Mouse (Mus musculus) layer of hippocampus, postnatal 10 days (tissue): Measurements from ENCODE around the gene Mtch1. TPM values are rescaled to one million over a fixed set of nuclear protein-coding genes. Genes with fewer than 3 reads are reported as not detected.
"Not testable (repeated sequence)": the region's sequence is repeated elsewhere in the genome, so short reads cannot be mapped to it uniquely, and the experiment has no call there.

ENCODE experiments used
- DNase-seq, 2 experiments: peaks; one replicate each; pipeline ENCODE4 v3.0.0; 2021; ENCODE audit warnings: low spot score in 2 of 2
- long read RNA-seq: library from polyadenylated mRNA; stranded (forward); transcript quantifications from one replicate; pipeline ENCODE4 v2.0.0, GENCODE M21; 2023
- total RNA-seq, 2 experiments: library from RNA; stranded (reverse); gene quantifications; 2 replicates each; pipeline ENCODE4 v1.2.3; 2021

The Mtch1 gene
- total RNA-seq, result 100 to 1,000 TPM; 505 to 511 TPM
- long read RNA-seq, transcript Mtch1-202 (12 exons, 1,897 nt), result minor isoform, 216 of 888 reads
- long read RNA-seq, transcript Mtch1-201 (12 exons, 1,952 nt), result major isoform, 437 of 888 reads
- long read RNA-seq, transcript Mtch1-207 (13 exons, 1,093 nt), result minor isoform, 32 of 888 reads
- long read RNA-seq, transcript Mtch1-216 (13 exons, 1,108 nt), result minor isoform, 40 of 888 reads
- long read RNA-seq, partial matches to known transcripts, result 21 of 888 reads
- long read RNA-seq, other reads (novel, unspliced or antisense), result 64 of 888 reads

DNA sequence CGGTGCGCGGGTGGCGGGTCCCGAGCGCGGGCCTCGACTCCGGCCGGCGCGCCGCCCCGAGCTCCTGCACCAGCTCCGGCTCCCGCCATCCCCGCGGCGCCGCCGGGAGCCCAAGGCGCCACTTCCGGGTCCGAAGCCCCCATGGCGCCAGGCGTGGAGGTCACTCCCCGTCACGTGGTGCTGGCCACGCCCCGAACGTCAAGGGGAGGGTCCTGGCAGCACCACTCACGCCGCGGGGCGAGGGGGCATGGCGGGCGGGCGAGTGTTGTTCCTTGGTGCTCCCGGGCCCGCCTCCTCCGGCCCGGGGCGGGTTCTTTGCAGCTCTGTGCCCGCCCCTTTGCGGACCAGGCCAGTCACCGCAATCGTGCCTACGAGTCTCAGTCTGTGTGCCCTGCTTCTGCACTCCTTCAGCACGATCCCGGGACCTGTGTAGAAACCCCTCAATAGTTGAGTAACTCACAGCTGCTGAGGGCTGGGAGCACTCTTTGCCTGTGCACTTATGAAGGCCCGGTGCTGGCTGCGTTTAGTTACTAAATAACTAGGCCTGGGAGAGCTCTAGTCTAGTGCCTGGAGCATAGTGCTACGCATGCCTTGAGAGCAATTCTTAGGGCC is at the start of gene Mtch1:
Gene Mtch1 (minus strand): TSS at position 290 of the 612 bp plus-strand sequence.
- DNase-seq, result peak; percentile 97 to 98

DNA sequence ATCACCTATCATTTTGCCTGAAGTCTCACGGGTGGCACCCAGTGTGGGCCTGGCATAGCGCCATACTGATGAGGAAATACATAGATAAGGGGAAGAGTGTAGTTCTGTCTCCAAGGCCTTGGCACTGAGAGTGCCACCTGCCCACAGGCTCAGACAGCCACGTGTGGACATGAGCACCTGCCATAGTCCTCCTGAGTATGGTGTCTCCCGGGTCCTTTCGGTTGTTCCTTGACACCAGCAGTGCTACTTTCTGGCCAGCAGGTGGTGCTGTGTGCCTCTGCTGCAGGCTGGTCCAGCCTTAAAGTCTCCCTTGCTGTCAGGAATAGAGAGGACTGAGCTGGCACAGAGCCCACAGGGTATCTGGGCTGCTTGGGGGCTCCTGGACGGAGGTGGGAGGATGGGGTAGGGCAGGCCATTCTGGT is 49.1 kb upstream of the Mtch1 start:
- peak; percentile 85 for DNase-seq

DNA sequence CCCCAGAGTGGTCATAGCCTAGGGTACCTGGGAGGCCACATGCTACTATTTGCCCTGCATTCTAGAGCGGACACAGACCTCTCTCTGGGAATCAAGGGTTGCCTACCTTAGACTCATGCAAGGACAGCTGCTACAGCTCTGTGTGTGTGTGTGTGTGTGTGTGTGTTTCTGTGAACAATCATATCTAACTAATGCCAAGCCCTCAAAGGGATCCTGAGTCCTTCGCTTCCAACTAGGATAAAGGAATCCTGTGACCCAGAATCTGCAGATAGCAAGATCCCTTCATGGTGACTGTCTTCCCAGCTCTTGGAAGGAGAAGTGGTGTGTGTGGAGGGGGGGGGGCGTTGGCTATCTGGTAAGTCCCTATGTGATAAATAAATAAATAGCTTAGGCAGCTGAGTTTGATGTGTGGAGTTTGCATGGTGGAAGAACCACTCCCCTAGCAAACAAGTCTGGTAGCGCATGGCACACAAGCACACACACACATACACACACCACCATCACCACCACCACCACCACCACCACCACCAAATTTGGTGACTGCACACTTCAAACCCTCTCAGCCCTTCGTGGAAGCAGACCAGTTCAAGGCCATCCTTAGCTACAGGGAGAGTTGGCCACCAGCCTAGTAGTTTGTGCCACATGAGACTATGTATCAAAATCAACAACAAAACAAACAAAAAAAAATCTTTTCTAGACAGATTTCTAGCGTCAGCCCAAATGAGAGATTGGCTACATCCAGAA is 48.5 kb upstream of the Mtch1 start:
- DNase-seq, result no peak

DNA sequence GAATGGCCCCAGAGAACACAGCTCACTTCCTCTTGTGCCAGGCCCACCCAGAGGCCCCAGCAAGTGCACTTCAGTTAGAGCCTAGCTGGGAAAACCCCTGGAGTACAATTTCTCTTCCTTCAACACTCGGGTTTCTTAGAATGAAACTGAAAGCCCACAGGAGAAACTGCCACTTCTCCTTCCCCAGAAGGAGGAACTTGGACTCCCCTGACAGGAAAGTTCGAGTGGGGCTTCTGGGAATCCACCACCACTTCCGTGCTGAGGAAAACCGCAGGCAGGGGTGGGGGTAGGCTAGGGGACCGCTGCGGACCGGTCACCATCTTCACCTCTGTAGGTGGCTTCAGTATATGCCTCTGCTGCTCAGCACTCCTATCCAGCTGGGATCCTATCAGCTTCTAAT is 47.6 kb upstream of the Mtch1 start:
- DNase-seq, result no peak

DNA sequence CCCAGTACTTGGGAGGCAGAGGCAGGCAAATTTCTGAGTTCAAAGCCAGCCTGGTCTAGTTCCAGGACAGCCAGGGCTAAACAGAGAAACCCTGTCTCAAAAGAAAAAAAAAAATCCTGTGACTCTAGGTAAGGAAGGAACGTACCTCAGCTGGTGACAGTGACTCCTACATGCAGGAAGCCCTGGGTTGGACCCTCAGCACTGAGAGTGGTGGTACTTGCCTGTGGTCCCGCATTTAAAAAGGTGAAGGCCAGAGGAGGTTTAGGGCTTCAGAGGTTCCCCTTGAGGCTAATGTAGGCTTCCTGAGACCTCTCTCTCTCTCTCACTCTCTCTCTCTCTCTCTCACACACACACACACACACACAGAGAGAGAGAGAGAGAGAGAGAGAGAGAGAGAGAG is 47.0 kb upstream of the Mtch1 start:
- DNase-seq, result not testable (repeated sequence)

DNA sequence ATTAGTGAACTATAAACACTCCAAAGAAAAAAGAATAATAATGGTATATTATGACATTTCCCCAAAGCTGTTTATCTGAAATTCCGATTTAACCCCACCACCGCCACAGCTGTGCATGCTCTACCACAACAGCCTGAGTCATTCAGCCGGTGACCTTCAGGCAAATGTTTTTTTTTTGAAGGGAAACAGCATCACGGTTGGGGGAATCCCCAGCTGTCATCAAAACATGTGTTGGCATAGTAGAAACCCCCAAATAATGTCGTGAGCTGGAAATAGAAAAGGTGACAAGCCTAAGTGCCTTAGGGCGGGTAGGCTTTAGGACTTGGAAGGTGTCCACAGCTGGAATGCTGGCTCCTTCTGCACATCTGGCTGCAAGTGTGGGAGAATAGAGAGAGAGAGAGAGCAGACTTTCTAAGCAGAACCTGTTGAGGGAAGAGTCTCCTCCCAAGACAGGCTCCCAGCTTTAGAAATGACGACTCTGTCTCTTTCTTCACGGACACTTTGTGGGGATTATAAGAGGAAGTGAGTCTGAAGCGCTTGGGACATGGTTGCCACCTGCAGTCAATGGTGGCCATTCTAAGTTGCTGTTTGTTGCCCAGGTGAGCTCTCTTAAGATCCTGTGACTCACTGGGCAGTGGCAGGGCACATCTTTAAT is 46.5 kb upstream of the Mtch1 start:
- no peak for DNase-seq

DNA sequence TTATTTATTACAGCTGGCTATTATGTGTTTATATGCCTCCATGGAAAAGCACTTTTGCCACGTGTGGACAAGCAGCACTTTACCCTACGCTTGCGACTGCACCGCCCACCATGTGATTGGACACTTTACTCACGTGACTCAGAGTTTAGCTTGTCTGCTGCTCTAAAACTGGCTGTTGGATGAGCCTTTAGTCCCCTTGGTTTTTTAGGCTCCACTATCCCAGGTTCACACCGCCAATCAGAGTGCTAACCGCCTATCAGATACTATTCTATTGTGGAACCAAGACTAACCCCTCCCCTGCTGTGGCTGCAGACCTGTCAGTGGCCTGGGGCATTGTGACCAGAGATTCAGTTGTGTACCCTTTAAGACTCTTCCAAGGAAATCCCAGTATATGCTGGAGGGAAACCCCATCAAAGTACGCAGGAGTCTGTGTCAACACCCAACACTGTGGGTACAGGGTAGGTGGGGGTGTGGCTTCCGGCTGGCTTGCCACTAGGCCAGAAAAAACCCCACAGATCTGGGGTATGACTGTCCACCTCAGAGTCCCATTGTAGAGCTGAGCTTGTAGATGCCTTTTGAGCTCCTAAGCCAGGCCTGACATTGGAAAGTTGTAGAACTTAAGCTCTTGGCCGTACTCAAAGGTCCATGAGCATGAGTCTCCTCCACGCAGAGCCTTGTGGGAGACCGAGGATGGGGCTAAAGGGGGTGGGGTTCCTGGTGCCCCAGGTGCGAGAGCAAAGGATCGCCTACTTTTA is 45.8 kb upstream of the Mtch1 start:
- no peak for DNase-seq

DNA sequence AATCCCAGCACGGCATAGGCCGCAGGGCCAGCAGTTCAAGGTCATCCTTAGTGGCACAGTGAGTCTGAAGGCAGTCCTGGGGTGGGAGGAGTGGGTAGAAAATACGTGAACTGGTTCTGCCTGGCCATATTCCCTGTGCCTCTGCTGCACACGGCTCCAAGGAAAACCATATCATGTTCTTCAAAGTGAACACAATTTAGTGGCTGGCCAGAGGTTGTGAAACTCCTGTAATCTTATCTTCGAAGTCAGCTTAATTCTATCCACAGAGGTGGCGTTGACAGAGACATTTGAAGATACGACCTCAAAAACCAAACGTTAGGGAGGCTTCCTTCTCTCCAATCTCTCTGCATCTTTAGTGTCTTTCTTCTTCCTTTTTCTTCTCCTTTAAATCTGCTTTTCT is 43.5 kb upstream of the Mtch1 start:
- no peak for DNase-seq

DNA sequence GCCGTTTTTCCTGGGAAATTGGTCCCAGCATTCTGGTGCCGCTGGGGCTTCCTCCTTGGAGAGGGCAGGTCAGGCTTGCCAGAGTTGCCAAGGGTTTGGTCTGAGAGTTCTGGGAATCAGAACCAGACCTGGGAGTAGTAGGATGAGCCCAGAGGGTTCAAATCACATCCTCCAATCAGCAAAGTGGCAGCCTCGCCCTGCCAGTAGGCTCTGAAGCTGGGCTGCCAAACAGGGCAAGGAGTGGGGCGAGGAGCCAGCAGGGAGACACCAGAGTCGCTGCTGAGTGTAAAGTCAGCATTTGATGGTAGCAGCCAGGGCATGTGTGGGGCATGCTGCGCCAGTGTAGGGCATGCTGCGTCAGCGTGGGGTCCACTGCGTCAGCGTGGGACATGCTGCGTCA is 41.2 kb upstream of the Mtch1 start:
- no peak for DNase-seq

DNA sequence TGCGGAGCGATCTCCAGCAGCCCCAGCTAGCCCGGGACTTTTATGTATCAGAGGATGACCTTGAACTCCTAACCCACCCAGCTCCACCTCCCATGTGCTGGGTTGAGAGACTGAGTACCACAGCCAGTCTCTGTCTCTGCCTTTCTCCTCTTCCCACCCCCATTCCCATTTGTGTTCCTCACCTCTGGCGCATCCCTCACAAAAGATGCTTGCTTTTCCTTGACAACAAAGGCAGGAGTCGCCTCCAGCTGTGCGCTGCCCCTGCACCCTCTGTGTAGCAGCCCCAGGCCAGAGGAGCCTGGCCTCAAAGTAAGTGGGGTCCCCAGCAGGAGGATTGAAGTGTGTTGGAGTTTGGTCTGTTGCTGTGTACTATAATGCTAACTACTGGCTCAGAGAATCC is 38.0 kb upstream of the Mtch1 start:
- DNase-seq, result no peak

DNA sequence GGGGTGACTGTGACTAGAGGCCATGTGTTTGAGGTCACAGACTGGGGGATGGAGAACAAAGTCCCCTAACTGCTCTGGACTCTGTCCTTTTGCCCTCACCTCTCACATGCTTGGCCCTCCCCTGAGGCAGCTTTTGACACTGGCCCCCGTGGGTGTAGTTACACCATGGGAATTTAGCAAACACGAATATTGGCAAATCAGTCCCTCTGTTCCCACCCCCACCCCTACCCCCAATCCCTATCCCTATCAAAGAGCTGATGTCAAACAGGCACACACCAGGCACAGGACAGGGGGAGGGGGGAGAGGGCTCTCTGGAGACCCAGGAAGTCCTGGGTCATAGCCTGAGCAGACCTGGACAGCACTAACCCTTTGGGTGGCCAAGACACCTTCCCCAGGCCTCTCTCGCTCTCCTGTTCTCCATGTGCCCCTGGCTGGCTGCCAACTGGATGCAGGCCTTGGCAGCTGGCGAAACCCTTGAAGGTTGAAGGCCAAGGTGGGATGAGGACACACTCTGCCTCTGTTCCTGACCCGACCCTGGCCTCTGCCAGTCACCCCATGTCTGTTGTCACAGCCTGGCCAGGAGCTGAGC is 37.2 kb upstream of the Mtch1 start:
- no peak for DNase-seq

DNA sequence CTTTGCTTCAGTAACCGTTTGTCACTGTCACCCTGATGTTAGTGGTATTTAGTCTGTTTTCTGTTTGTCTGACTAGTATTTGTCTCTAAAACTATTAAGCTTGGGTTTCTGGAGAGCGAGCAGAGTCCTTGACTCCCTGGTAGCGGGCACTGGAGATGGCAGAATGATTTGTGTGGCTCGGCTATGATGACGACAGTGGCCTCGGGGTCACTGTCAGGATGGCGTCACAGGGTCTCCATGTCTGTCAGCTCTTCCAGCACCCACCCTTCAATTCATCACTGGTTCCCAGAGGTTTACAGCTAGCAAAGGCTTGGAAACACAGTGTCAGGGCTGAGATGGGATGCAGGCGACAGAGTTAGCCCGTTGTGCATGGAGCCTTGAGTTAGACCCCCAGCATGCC is 36.2 kb upstream of the Mtch1 start:
- no peak for DNase-seq

DNA sequence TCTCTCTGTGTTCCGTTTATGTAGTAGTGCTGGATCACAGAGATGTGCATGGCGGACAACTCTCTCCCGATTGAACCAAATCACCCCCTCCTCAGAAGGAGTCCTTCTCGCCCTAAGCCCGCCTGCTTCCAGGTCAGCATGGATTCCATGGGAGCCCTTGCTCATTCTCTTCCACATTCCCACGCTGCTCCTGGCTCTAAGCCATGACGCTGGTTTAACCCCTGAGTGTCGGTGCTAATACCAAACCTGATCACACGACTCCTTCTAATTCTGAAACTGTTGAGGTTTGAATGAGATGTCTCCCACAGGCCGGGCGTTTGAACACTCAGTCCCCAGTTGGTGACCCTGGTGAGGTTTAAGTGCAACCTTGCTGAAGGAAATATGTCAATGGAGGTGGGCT is 34.7 kb upstream of the Mtch1 start:
- DNase-seq, result no peak

DNA sequence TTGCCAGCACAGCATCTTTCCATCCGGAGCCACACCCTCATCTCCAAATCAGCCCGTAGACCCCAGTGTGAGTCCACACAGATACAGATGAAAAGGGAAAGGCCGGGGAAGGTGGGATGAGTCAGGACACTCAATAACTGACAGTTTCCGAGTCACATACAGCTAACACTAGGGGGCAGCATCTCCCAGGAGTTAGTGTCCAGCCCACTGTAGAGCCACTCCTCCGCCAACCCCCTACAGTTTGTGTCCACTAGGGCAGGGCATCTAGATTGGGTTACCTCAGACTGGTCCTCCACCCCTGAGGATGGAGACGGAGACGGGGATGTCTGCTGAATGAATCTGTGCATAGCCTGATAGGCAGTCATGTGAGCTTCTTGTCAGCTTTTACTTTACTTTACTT is 33.7 kb upstream of the Mtch1 start:
- DNase-seq, result peak; percentile 45 to 62

DNA sequence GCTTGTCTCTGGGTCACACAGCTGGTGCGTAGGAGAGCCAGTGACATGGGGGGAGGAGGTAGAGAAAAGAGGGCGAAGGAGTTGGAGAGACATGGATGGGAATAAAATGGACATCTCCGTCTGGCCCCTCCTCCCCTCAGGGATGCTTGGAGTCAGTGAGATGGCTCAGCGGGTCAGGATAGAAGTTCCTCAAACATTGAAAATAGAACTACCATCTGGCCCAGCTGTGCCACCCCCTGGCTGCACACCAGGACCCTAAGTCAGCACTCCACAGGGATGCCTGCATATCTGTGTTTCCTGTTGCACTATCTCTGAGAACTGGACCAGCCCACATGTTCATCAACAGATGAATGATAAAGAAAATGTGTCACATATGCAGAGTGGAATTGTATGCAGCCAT is 32.5 kb upstream of the Mtch1 start:
- no peak for DNase-seq

DNA sequence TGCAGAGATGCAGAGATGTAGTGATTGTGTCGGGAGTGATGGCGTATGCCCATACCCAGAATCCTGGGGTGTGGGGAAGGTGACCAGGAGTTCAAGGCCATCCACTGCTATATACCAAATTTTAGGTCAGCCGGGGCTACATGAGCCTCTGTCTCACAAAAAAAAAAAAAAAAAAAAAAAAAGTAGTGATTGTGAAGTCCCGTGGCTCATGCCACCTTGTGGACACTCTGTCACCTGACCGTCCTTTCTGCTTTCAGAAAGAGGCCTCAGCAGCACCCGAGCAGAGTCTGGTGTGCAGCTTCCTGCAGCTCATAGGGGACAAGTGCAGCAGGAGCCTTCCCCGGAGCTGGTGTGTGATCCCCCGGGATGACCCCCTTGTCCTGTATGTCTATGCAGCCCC is 30.3 kb upstream of the Mtch1 start:
- no peak for DNase-seq

DNA sequence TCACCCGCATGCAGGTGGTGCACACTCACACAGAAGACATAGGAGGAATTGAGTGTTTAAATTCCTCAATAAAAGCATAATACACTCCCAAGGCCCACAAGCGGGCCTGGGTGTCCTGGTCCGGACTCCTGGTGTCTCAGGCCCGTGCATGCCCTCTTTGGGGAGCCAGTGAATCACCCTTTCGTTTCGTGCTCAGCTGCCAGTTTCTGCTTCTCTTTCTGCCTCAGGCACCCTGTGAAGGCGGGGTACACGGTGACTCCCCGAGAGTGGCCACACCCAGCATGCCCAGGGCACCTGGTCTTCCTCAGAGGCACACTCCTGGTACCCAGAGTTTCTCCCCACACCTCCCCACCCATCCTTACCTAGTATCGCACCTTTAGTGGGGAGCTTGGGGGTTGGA is 28.1 kb upstream of the Mtch1 start:
- no peak for DNase-seq

DNA sequence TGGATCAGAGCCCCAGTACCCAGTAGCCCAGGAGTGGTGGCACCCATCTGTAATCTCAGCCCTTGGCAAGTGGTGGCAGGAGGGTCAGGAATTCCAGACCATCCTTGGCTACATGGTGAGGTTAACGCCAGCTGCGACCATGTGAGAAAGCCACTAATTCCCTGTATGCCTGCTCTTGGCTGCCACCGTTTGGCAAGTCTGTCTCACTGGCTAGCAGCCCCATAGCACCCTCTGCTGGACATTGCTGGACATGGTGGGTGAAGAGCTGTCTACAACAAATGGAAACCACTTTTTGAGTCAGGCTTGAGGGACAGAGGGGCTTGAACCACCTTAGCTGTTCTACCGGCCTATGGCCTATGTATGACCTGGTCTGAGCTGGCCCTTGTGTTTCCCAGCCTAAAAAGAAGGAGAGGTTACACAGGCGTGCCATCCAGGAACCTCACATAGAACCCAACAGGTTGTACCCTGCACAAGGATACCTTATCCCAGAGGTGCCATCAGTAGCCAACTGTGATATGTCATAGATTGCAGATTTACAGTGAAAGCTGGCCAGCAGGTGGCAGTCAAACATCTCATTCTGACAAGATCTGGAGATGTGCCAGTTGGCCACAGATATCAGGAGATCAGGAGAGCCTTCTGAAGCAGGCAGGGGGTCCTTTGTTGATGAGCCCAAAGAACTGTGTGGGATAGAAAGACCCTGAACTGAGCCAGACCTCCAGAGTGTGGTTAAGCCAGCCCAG is 23.4 kb upstream of the Mtch1 start:
- DNase-seq, result peak; percentile 96

DNA sequence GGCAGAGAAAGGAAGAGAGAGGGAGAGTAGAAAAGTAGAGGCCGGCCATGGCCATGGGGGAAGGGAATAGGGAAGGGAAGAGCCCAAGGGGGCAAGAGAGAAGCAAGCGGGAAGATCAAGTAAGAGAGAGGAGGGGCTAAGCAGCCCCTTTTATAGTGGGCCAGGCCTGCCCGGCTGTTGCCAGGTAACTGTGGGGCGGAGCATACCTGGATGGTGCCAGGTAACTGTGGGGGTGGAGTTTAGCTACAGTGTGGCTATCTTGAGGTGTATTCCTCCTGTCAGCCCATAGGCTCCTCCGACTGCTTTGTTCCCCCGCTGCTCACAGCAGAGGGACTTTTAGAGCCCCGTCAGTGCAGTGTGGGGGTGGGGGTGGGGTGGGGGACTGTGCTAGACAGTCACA is 21.0 kb upstream of the Mtch1 start:
- DNase-seq, result no peak

DNA sequence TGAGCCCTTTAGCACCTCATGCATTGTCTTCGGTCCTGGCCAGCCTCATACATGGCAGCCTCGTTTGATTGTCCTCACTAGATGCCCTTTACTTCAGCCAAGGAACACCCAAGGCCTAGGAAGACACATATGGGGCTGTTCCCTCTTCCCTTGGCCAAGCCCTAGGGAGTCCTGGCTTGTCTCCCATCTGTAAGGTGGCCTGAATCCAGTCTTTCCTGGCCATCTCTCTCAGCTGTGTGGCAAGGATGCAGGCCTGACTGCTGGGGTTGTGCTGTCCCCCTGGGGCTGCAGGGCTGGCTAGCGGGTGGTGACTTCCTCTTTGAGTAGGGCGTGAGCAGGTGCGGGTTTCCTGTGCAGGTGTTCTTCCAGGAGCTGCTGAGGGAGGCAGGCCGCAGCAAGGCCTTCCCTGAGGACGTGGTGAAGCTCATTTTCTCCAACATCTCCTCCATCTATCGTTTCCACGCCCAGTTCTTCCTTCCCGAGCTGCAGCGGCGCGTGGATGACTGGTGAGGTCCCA is 17.4 kb upstream of the Mtch1 start:
- DNase-seq, result no peak
